In genomic region chr17:27200801-27201200, GRCm38 (mm10) we compare ENCODE assay signal across 10 mouse cellular contexts. TPM values are rescaled to one million over a fixed set of nuclear protein-coding genes. Genes with fewer than 3 reads are reported as not detected.
DNase-seq lines count a peak whose midpoint lies in the region; ATAC-seq and TF ChIP-seq lines count a peak whose summit lies in the region.
"Had no signal": no experiment of that assay in that cellular context is flagged by ENCODE, and none has a peak within 500 bp of the region (broad histone marks: within the 10 kb centered on the region; RNA-seq: fewer than 3 reads in every experiment).

No protein-coding gene starts in this region.

- no peak overlapping the region for H3K9ac ChIP-seq in midbrain, postnatal 0 days (replicated peaks; ENCODE audit: low read length, poor library complexity, severe bottlenecking)
- H3K9ac ChIP-seq in midbrain, embryonic 15.5 days, result no peak overlapping the region
- no peak overlapping the region for H3K9ac ChIP-seq in forebrain, postnatal 0 days
- no peak overlapping the region for H3K9ac ChIP-seq in hindbrain, embryonic 16.5 days (ENCODE audit: low read depth, low read length)
- H3K9ac ChIP-seq: embryonic facial prominence, embryonic 12.5 days; hindbrain, embryonic 15.5 days had no signal

- peak; percentile 55 for DNase-seq in embryo, embryonic 10 days (ENCODE audit: low spot score)
- no peak for DNase-seq in embryo, embryonic 9.5 days (ENCODE audit: extremely low spot score)
- DNase-seq in midbrain, postnatal 0 days (ENCODE audit: low spot score), result no peak
- peak; percentile 41 to 44 for DNase-seq in kidney, postnatal 36 days
- no peak for DNase-seq in forebrain, postnatal 0 days
- no peak for DNase-seq in thymus, adult 18-20 months

- ATAC-seq in midbrain, postnatal 0 days (ENCODE audit: low FRiP score), result no peak
- ATAC-seq in midbrain, embryonic 15.5 days (replicated peaks), result no peak
- ATAC-seq in forebrain, postnatal 0 days, result no peak
- ATAC-seq in hindbrain, embryonic 16.5 days, result no peak

- peaks cover 4% of the 10 kb centered on the region; the same call in 1 of the 2 replicates for H3K4me1 ChIP-seq in midbrain, postnatal 0 days (ENCODE audit: insufficient read depth, low read length)
- peaks cover 43% of the 10 kb centered on the region for H3K4me1 ChIP-seq in midbrain, embryonic 15.5 days
- H3K4me1 ChIP-seq in forebrain, postnatal 0 days (ENCODE audit: insufficient read depth), result peaks cover 4% of the 10 kb centered on the region; the same call in 1 of the 2 replicates
- peaks cover 22% of the 10 kb centered on the region for H3K4me1 ChIP-seq in hindbrain, embryonic 16.5 days (ENCODE audit: control insufficient read depth, insufficient read depth, low read depth, low read length)

- no peaks in the 10 kb centered on the region for H3K9me3 ChIP-seq in midbrain, postnatal 0 days (ENCODE audit: low read length)
- no peaks in the 10 kb centered on the region for H3K9me3 ChIP-seq in midbrain, embryonic 15.5 days
- no peaks in the 10 kb centered on the region for H3K9me3 ChIP-seq in forebrain, postnatal 0 days (ENCODE audit: low read length)
- no peaks in the 10 kb centered on the region for H3K9me3 ChIP-seq in hindbrain, embryonic 16.5 days (ENCODE audit: control insufficient read depth, low read length)
- H3K9me3 ChIP-seq: embryonic facial prominence, embryonic 12.5 days; hindbrain, embryonic 15.5 days had no signal

- no peak overlapping the region for H3K4me3 ChIP-seq in midbrain, postnatal 0 days (ENCODE audit: low read depth, low read length)
- H3K4me3 ChIP-seq in midbrain, embryonic 15.5 days, result no peak overlapping the region
- H3K4me3 ChIP-seq in forebrain, postnatal 0 days (ENCODE audit: low read depth, low read length), result no peak overlapping the region
- no peak overlapping the region for H3K4me3 ChIP-seq in hindbrain, embryonic 16.5 days (ENCODE audit: low read length)
- H3K4me3 ChIP-seq: embryonic facial prominence, embryonic 12.5 days; hindbrain, embryonic 15.5 days had no signal

- TF ChIP-seq CTCF in midbrain, postnatal 0 days (IDR thresholded peaks at IDR 0.05), result 0 out of 2 replicates have a peak, but pooled peaks have one; percentile 4
- TF ChIP-seq CTCF in forebrain, postnatal 0 days (IDR thresholded peaks at IDR 0.05; ENCODE audit: low read depth), result no peak

- no peak overlapping the region for H3K4me2 ChIP-seq in midbrain, postnatal 0 days (ENCODE audit: low read depth, low read length, poor library complexity, severe bottlenecking)
- no peak overlapping the region for H3K4me2 ChIP-seq in midbrain, embryonic 15.5 days
- H3K4me2 ChIP-seq in forebrain, postnatal 0 days (ENCODE audit: low read depth), result no peak overlapping the region
- no peak overlapping the region for H3K4me2 ChIP-seq in hindbrain, embryonic 16.5 days (ENCODE audit: low read length)
- H3K4me2 ChIP-seq: embryonic facial prominence, embryonic 12.5 days; hindbrain, embryonic 15.5 days had no signal

- no peaks in the 10 kb centered on the region for H3K27me3 ChIP-seq in midbrain, postnatal 0 days (ENCODE audit: insufficient read depth, low read length)
- H3K27me3 ChIP-seq in midbrain, embryonic 15.5 days (replicated peaks), result no peaks in the 10 kb centered on the region
- H3K27me3 ChIP-seq in forebrain, postnatal 0 days (ENCODE audit: insufficient read depth, low read length), result no peaks in the 10 kb centered on the region
- no peaks in the 10 kb centered on the region for H3K27me3 ChIP-seq in hindbrain, embryonic 16.5 days (replicated peaks; ENCODE audit: control insufficient read depth, insufficient read depth, low read length)
- H3K27me3 ChIP-seq: embryonic facial prominence, embryonic 12.5 days; hindbrain, embryonic 15.5 days had no signal

- H3K36me3 ChIP-seq in midbrain, postnatal 0 days (ENCODE audit: insufficient read depth, low read length), result peaks cover 17% of the 10 kb centered on the region
- H3K36me3 ChIP-seq in midbrain, embryonic 15.5 days (replicated peaks), result peaks cover 30% of the 10 kb centered on the region
- peaks cover 49% of the 10 kb centered on the region for H3K36me3 ChIP-seq in forebrain, postnatal 0 days (ENCODE audit: insufficient read depth)
- H3K36me3 ChIP-seq in hindbrain, embryonic 16.5 days (ENCODE audit: control insufficient read depth, insufficient read depth, low read length), result peaks cover 17% of the 10 kb centered on the region

- H3K27ac ChIP-seq in midbrain, postnatal 0 days (ENCODE audit: low read depth, low read length), result no peak overlapping the region
- no peak overlapping the region for H3K27ac ChIP-seq in midbrain, embryonic 15.5 days
- no peak overlapping the region for H3K27ac ChIP-seq in forebrain, postnatal 0 days (ENCODE audit: low read depth, low read length)
- H3K27ac ChIP-seq in hindbrain, embryonic 16.5 days (ENCODE audit: low read depth, low read length), result no peak overlapping the region
- H3K27ac ChIP-seq: embryonic facial prominence, embryonic 12.5 days; hindbrain, embryonic 15.5 days had no signal

- 66% methylated on average over 11 of the region's 11 CpGs for WGBS in midbrain, postnatal 0 days
- WGBS in midbrain, embryonic 15.5 days, result 74% methylated on average over 11 of the region's 11 CpGs
- WGBS in forebrain, postnatal 0 days, result 81% methylated on average over 11 of the region's 11 CpGs
- 58% methylated on average over 11 of the region's 11 CpGs for WGBS in hindbrain, embryonic 16.5 days

RNA-seq across cellular contexts. Expression of gene Lemd2, which starts 3.5 kb away (rescaled TPM):
- total RNA-seq in midbrain, postnatal 0 days (2014; rRNA removed), result 85.7 and 94.3 TPM in 2 replicates
- polyA plus RNA-seq in midbrain, postnatal 0 days (2015; fragmentation: Nextera tagmentation; extraction: Ambion mirVana), result 18.4 and 20.6 TPM in 2 replicates
- polyA plus RNA-seq in midbrain, embryonic 15.5 days (2015; fragmentation: Nextera tagmentation; extraction: Ambion mirVana), result 26.1 and 26.7 TPM in 2 replicates
- 86.9 and 90.7 TPM in 2 replicates for total RNA-seq in forebrain, postnatal 0 days (2014; rRNA removed)
- 17.7 and 19.2 TPM in 2 replicates for polyA plus RNA-seq in forebrain, postnatal 0 days (2015; fragmentation: Nextera tagmentation; extraction: Ambion mirVana)
- 11.1 and 17.7 TPM in 2 replicates for polyA plus RNA-seq in hindbrain, embryonic 16.5 days (2015; fragmentation: Nextera tagmentation; extraction: Ambion mirVana)

RNA-seq across cellular contexts. Expression of gene Ip6k3, which starts 33.2 kb away (rescaled TPM):
- total RNA-seq in midbrain, postnatal 0 days (2014; rRNA removed), result 0.09 TPM in 1 of 2 replicates, not detected in the other
- polyA plus RNA-seq in midbrain, postnatal 0 days (2015; fragmentation: Nextera tagmentation; extraction: Ambion mirVana), result 0.32 TPM in 1 of 2 replicates, not detected in the other
- polyA plus RNA-seq in midbrain, embryonic 15.5 days (2015; fragmentation: Nextera tagmentation; extraction: Ambion mirVana), result 0.21 and 0.40 TPM in 2 replicates
- 0.08 TPM in 1 of 2 replicates, not detected in the other for total RNA-seq in forebrain, postnatal 0 days (2014; rRNA removed)
- 0.06 TPM in 2 replicates for polyA plus RNA-seq in forebrain, postnatal 0 days (2015; fragmentation: Nextera tagmentation; extraction: Ambion mirVana)
- polyA plus RNA-seq in hindbrain, embryonic 16.5 days (2015; fragmentation: Nextera tagmentation; extraction: Ambion mirVana), result 0.27 and 0.31 TPM in 2 replicates

Comparison
In these comparisons a context has a peak if more than half of its experiments do, and no peak if none do; other contexts are left out.
1. DNase-seq: peak in embryo, embryonic 10 days (single experiment) and kidney, postnatal 36 days (2 of 2); none in embryo, embryonic 9.5 days (single experiment), midbrain, postnatal 0 days (single experiment), forebrain, postnatal 0 days (single experiment) and thymus, adult 18-20 months (0 of 2).